Mouse (Mus musculus): ENCODE data around the gene Odf3b.

DNA sequence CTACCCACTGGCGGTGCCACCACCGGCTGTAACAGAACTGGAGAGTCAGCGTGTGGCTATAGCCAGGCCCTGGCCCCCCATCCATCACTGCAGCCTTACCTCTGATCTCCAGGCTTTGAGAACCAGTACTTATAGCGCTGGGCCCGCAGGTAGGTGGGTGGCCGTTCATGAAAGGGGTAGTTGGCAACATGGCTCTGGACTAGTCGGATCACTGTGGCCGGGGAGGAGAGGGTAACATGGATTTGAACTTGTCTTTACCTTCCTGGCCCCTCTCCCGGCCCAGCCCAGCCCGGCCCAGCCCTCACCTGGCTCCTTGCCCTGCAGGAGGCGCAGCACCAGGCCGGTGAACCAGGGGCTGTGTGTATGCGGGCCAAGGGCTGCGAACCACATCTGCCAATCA lies 27.0 kb downstream of the Odf3b start:
- TF ChIP-seq GATA1 (IDR thresholded peaks at IDR 0.05; ENCODE audit: borderline replicate concordance, low read length) (no peak), FLI1 (IDR thresholded peaks at IDR 0.05; ENCODE audit: low read length) (no peak)
